Mouse (Mus musculus) G1E (cell line): Measurements from ENCODE around the gene Txlng. TPM values are rescaled to one million over a fixed set of nuclear protein-coding genes. Genes with fewer than 3 reads are reported as not detected.
A peak's percentile ranks its signal among the peaks of the same experiment; 100 is the strongest.

Experiments
- ATAC-seq: 2 replicates; pipeline ENCODE4 v1.8.0; 2016; ENCODE audit warnings: mild to moderate bottlenecking; ENCODE audit not compliant: insufficient number of reproducible peaks, poor library complexity, low FRiP score, severe bottlenecking; ENCODE audit errors: extremely low read depth
- DNase-seq: peaks from one replicate; pipeline ENCODE4 v3.0.0; 2012; ENCODE audit warnings: low spot score
- H3K27me3 ChIP-seq: 2 replicates; pipeline ENCODE4 v1.6.1; 2012; ENCODE audit warnings: mild to moderate bottlenecking, low read length, inconsistent platforms; ENCODE audit not compliant: insufficient read depth
- H3K36me3 ChIP-seq: replicated peaks from 2 replicates; pipeline ENCODE3; 2012; ENCODE audit warnings: mild to moderate bottlenecking, inconsistent platforms
- H3K4me1 ChIP-seq: 2 replicates; pipeline ENCODE4 v1.6.1; 2012; ENCODE audit warnings: low read depth, low read length, inconsistent platforms, mixed read lengths; ENCODE audit not compliant: insufficient read depth
- H3K4me3 ChIP-seq: 2 replicates; pipeline ENCODE4 v1.5.1; 2012; ENCODE audit warnings: low read depth, mild to moderate bottlenecking, inconsistent platforms, low read length, moderate library complexity, mixed read lengths
- H3K9me3 ChIP-seq: replicated peaks from 2 replicates; pipeline ENCODE4 v1.6.1; 2012; ENCODE audit warnings: inconsistent platforms
- CTCF ChIP-seq: IDR thresholded peaks from 2 replicates; pipeline ENCODE4 v1.5.1; 2012; ENCODE audit warnings: low read depth, low read length, inconsistent platforms, mixed read lengths
- GATA1 ChIP-seq: IDR thresholded peaks from 2 replicates; pipeline ENCODE4 v1.6.1; 2012; ENCODE audit warnings: borderline replicate concordance, low read length, inconsistent platforms, mixed read lengths
- GATA2 ChIP-seq: IDR thresholded peaks from 2 replicates; pipeline ENCODE4 v1.6.1; 2012; ENCODE audit warnings: low read depth, low read length, inconsistent platforms, borderline replicate concordance
- POLR2AphosphoS5 ChIP-seq: IDR thresholded peaks from 2 replicates; pipeline ENCODE4 v1.6.1; 2012; ENCODE audit warnings: low read depth, low read length, inconsistent platforms; ENCODE audit not compliant: insufficient replicate concordance
- TAL1 ChIP-seq: conservative IDR thresholded peaks from 2 replicates; pipeline ENCODE4 v1.6.1; 2012; ENCODE audit warnings: low read depth, low read length, inconsistent platforms, mixed read lengths
- polyA plus RNA-seq: library from polyadenylated mRNA; stranded (reverse); fragments of >175 nt; gene quantifications from 2 replicates; pipeline ENCODE4 v1.2.3, GENCODE M21; 2012
- total RNA-seq, 2 experiments: library from RNA; stranded (forward) in 1 of 2; stranded (reverse) in 1 of 2; fragments of 200-1000 nt in 1 of 2; fragments of >200 nt in 1 of 2; fragmentation: Nextera tagmentation in 1 of 2; gene quantifications; 2 replicates each; pipeline ENCODE4 v1.2.3; 2014 to 2017

The Txlng gene
- total RNA-seq (2014; fragmentation: Nextera tagmentation) (39.1 and 43.0 TPM in 2 replicates), total RNA-seq (2017) (32.2 and 36.5 TPM in 2 replicates), polyA plus RNA-seq (5.5 and 8.2 TPM in 2 replicates)

GRCm38 (mm10) chrX:162829203-162829708, at the start of gene Txlng:
Gene Txlng, minus strand, starts transcription at chrX:162829454.
- TF ChIP-seq POLR2AphosphoS5 (no peak), CTCF (no peak), TAL1 (no peak), GATA1 (no peak), GATA2 (no peak)
- peak within 1 kb of the TSS; percentile 81 for H3K4me3 ChIP-seq
- DNase-seq = peak; percentile 79
- H3K4me1 ChIP-seq = peaks cover 6% of the 10 kb centered on the region; the same call in 1 of the 2 replicates
- H3K27me3 ChIP-seq = no peaks in the 10 kb centered on the region
- H3K36me3 ChIP-seq = peaks cover 12% of the 10 kb centered on the region
- no peaks in the 10 kb centered on the region for H3K9me3 ChIP-seq
- ATAC-seq = peak; percentile 96

GRCm38 (mm10) chrX:162878236-162878635, 49.0 kb upstream of the Txlng start:
- TF ChIP-seq TAL1 (no peak), GATA2 (no peak), POLR2AphosphoS5 (no peak)
- no peaks in the 10 kb centered on the region for H3K4me1 ChIP-seq
- H3K27me3 ChIP-seq = no peaks in the 10 kb centered on the region
- peaks cover 27% of the 10 kb centered on the region for H3K36me3 ChIP-seq
- DNase-seq = no peak
- H3K9me3 ChIP-seq = no peaks in the 10 kb centered on the region
- H3K4me3 ChIP-seq = no peak overlapping the region
- no peak for ATAC-seq

GRCm38 (mm10) chrX:162873761-162874160, 44.5 kb upstream of the Txlng start:
- Histone ChIP-seq H3K4me3 (no peak overlapping the region), H3K27me3 (no peaks in the 10 kb centered on the region), H3K9me3 (no peaks in the 10 kb centered on the region), H3K4me1 (no peaks in the 10 kb centered on the region), H3K36me3 (peaks cover 36% of the 10 kb centered on the region)
- TF ChIP-seq CTCF (no peak), TAL1 (no peak), GATA1 (no peak), POLR2AphosphoS5 (no peak), GATA2 (no peak)
- DNase-seq = no peak
- no peak for ATAC-seq

- Histone ChIP-seq H3K9me3 (no peaks in the 10 kb centered on the region), H3K36me3 (peaks cover 37% of the 10 kb centered on the region), H3K4me3 (no peak overlapping the region), H3K27me3 (no peaks in the 10 kb centered on the region), H3K4me1 (no peaks in the 10 kb centered on the region)
- peak; percentile 4 for DNase-seq
- TF ChIP-seq CTCF (peak; percentile 60), POLR2AphosphoS5 (no peak)
- no peak for ATAC-seq
These were observed 42.7 kb upstream of the Txlng start for GRCm38 (mm10) chrX:162871734-162872517.

GRCm38 (mm10) chrX:162868294-162868965, 39.2 kb upstream of the Txlng start:
- no peaks in the 10 kb centered on the region for H3K4me1 ChIP-seq
- no peaks in the 10 kb centered on the region for H3K27me3 ChIP-seq
- DNase-seq = no peak
- TF ChIP-seq GATA1 (no peak), CTCF (no peak), TAL1 (no peak), GATA2 (no peak), POLR2AphosphoS5 (no peak)
- H3K36me3 ChIP-seq = peaks cover 48% of the 10 kb centered on the region
- no peak overlapping the region for H3K4me3 ChIP-seq
- no peaks in the 10 kb centered on the region for H3K9me3 ChIP-seq
- ATAC-seq = no peak

GRCm38 (mm10) chrX:162848682-162849081, 19.4 kb upstream of the Txlng start:
- Histone ChIP-seq H3K36me3 (no peaks in the 10 kb centered on the region), H3K4me1 (no peaks in the 10 kb centered on the region), H3K4me3 (no peak overlapping the region), H3K27me3 (0 out of 2 replicates have a peak, but pooled peaks cover 4% of the 10 kb centered on the region), H3K9me3 (no peaks in the 10 kb centered on the region)
- TF ChIP-seq GATA2 = no peak
- no peak for TF ChIP-seq POLR2AphosphoS5
- no peak for TF ChIP-seq GATA1
- no peak for TF ChIP-seq TAL1
- TF ChIP-seq CTCF = no peak
- ATAC-seq (0 out of 2 replicates have a peak, but pooled peaks have one; percentile 28), DNase-seq (no peak)
